Mouse (Mus musculus): Measurements from ENCODE around the gene Isl1.

DNA sequence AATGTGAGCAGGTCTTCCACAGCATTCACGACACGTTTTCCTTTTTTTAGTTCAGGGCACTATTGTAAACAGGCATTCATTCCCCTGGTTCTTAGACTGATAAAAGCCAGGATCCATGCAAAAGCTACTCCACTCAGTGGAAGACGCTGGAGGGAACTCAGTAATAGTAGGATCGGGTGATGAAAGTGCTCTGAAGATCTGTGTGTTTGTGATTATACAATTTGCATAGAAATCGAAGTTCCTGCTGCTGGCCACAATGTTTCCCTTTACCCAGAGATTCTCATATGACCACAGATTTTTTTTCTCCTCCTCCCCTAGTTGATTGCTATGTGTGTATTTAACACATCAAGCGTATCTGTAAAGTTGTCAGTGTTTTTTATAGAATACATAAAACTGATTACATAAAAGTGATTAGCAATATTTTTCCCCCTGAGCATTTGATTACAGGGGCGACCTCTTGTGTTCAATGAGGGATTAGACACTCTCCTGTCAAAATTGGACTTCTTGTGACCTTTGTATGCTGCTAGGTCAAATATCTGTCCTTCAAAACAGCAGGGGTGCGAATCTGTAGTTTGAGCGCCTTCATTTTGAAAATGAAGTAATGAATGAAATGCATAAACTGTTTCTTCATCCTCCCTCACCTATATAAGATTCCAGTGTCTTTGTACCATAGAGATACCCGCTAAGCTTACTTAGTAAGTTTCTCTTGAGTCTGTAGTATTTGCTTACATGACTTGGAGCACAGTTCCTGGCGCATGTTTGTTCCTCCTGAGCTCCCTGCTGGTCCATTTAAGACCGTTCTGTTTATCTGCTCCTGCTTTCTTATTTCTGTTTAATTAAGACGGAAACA lies 2.6 kb upstream of the Isl1 start:
- TF ChIP-seq CTCF (conservative IDR thresholded peaks at IDR 0.05; ENCODE audit: insufficient read depth, insufficient read length, low read depth, low read length) (no peak), POLR2A (IDR thresholded peaks at IDR 0.05; ENCODE audit: low read depth, low read length) (no peak)

Data from kidney, adult 2 months (tissue).